Mouse (Mus musculus): ENCODE results near the gene Vmn2r98. TPM values are rescaled to one million over a fixed set of nuclear protein-coding genes. Genes with fewer than 3 reads are reported as not detected.
"Not testable (repeated sequence)": the region's sequence is repeated elsewhere in the genome, so short reads cannot be mapped to it uniquely, and the experiment has no call there.

The Vmn2r98 gene
- not detected in 2 replicates for polyA plus RNA-seq (2014; fragmentation: Nextera tagmentation; extraction: Ambion mirVana)

DNA sequence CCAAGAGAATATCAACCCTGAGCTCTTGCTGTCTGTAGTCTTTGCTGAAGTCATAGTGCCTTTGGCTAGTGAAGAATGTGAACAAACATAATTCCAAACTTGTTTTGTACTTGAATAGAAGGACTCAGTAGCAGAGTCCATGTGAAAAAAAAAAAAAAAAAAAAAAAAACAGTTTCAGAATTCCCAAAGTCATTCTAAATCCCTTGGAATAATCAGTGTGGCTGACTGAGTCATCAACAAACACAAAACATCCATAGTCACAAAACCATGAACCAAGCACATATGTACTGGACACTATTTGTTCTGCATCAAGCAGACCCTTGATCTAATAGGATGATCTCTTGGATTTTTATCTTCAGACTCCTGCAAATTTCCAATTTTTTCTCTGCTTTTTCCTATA, at the start of gene Vmn2r98:
Vmn2r98 (plus strand) TSS at position 301 of the 400 bp plus-strand sequence.
- H3K9me3 ChIP-seq (ENCODE audit: control insufficient read depth, low read length); H3K9ac ChIP-seq (replicated peaks; ENCODE audit: low read depth, low read length); H3K4me3 ChIP-seq (ENCODE audit: low read depth, low read length); H3K27me3 ChIP-seq (ENCODE audit: control insufficient read depth, insufficient read depth, low read length); H3K27ac ChIP-seq (ENCODE audit: low read depth, low read length); ATAC-seq (ENCODE audit: low read depth); H3K36me3 ChIP-seq (ENCODE audit: control insufficient read depth, insufficient read depth, low read length); H3K4me1 ChIP-seq (ENCODE audit: control insufficient read depth, insufficient read depth, low read length); H3K4me2 ChIP-seq (ENCODE audit: low read depth, low read length): not testable (repeated sequence)

GRCm38 (mm10) chr17:19031441-19031840, 21.8 kb upstream of the Vmn2r98 start:
- H3K9ac ChIP-seq (replicated peaks; ENCODE audit: low read depth, low read length); H3K27me3 ChIP-seq (ENCODE audit: control insufficient read depth, insufficient read depth, low read length); H3K4me1 ChIP-seq (ENCODE audit: control insufficient read depth, insufficient read depth, low read length); H3K4me2 ChIP-seq (ENCODE audit: low read depth, low read length); H3K9me3 ChIP-seq (ENCODE audit: control insufficient read depth, low read length); ATAC-seq (ENCODE audit: low read depth); H3K4me3 ChIP-seq (ENCODE audit: low read depth, low read length); H3K36me3 ChIP-seq (ENCODE audit: control insufficient read depth, insufficient read depth, low read length); H3K27ac ChIP-seq (ENCODE audit: low read depth, low read length): not testable (repeated sequence)
- WGBS: 73% methylated on average over 1 of the region's 1 CpGs

GRCm38 (mm10) chr17:19031962-19032361, 21.3 kb upstream of the Vmn2r98 start:
- H3K4me1 ChIP-seq (ENCODE audit: control insufficient read depth, insufficient read depth, low read length): no peaks in the 10 kb centered on the region
- H3K4me3 ChIP-seq (ENCODE audit: low read depth, low read length): no peak overlapping the region
- WGBS: 69% methylated on average over 2 of the region's 2 CpGs
- ATAC-seq (ENCODE audit: low read depth): no peak
- H3K27me3 ChIP-seq (ENCODE audit: control insufficient read depth, insufficient read depth, low read length): no peaks in the 10 kb centered on the region
- no peaks in the 10 kb centered on the region for H3K36me3 ChIP-seq (ENCODE audit: control insufficient read depth, insufficient read depth, low read length)
- H3K9me3 ChIP-seq (ENCODE audit: control insufficient read depth, low read length): peaks cover 5% of the 10 kb centered on the region
- H3K4me2 ChIP-seq (ENCODE audit: low read depth, low read length): no peak overlapping the region
- no peak overlapping the region for H3K27ac ChIP-seq (ENCODE audit: low read depth, low read length)
- H3K9ac ChIP-seq (replicated peaks; ENCODE audit: low read depth, low read length): no peak overlapping the region

- WGBS: 59% methylated on average over 3 of the region's 3 CpGs
- peaks cover 5% of the 10 kb centered on the region for H3K9me3 ChIP-seq (ENCODE audit: control insufficient read depth, low read length)
- ATAC-seq (ENCODE audit: low read depth): no peak
- H3K27me3 ChIP-seq (ENCODE audit: control insufficient read depth, insufficient read depth, low read length): no peaks in the 10 kb centered on the region
- no peak overlapping the region for H3K9ac ChIP-seq (replicated peaks; ENCODE audit: low read depth, low read length)
- H3K27ac ChIP-seq (ENCODE audit: low read depth, low read length): no peak overlapping the region
- no peak overlapping the region for H3K4me3 ChIP-seq (ENCODE audit: low read depth, low read length)
- no peaks in the 10 kb centered on the region for H3K4me1 ChIP-seq (ENCODE audit: control insufficient read depth, insufficient read depth, low read length)
- no peaks in the 10 kb centered on the region for H3K36me3 ChIP-seq (ENCODE audit: control insufficient read depth, insufficient read depth, low read length)
- no peak overlapping the region for H3K4me2 ChIP-seq (ENCODE audit: low read depth, low read length)
Observed at GRCm38 (mm10) chr17:19032721-19033120, 20.5 kb upstream of the Vmn2r98 start.

Other genes starting within 250 kb of the Vmn2r98 start
- not detected in 2 replicates for gene Vmn2r97, start 139.2 kb upstream of the Vmn2r98 start, polyA plus RNA-seq (2014; fragmentation: Nextera tagmentation; extraction: Ambion mirVana)

Data from neural tube, embryonic 14.5 days (tissue).